Mouse (Mus musculus) layer of hippocampus, postnatal 14 days (tissue): ENCODE results near the gene Hus1. TPM values are rescaled to one million over a fixed set of nuclear protein-coding genes. Genes with fewer than 3 reads are reported as not detected.

ENCODE experiments used
- DNase-seq, 2 experiments: peaks; one replicate each; pipeline ENCODE4 v3.0.0; 2021 to 2022; ENCODE audit warnings: low spot score in 2 of 2, mixed read lengths in 1 of 2
- total RNA-seq, 2 experiments: library from RNA; stranded (reverse); gene quantifications; 2 replicates each; pipeline ENCODE4 v1.2.3; 2021

Gene Hus1
- total RNA-seq, 2 experiments from 2014 or later: 11.4 to 12.7 TPM

DNA sequence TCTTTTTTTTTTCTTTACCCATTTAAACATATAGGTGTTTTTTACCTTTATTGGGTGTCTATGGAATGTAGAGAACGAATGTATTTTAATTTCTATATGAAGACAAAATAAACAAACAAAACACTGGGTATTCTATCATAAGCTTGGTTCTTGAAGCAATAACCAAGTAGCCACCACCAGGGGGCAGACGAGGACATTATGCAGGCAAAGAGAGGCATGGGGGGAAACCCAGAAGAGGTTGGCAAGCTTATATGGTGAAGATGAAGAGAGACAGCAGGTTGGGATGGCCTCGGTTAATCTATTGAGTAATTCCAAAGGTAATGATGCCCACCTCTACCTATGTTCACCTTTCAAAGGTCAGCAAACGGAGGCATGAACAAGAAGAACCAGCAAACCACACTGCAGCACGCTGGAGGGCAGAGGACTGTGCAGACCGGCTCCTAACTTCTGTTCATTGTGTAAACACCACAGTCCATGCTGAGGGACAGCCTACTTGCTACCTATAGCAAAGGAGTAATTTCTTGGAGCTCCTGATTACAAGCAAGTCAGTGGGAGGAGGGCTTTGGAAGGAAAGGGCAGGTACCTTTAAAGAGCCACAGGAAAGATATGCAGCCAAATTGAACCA is 27.6 kb downstream of the Hus1 start:
- DNase-seq: peak; percentile 37 to 70

DNA sequence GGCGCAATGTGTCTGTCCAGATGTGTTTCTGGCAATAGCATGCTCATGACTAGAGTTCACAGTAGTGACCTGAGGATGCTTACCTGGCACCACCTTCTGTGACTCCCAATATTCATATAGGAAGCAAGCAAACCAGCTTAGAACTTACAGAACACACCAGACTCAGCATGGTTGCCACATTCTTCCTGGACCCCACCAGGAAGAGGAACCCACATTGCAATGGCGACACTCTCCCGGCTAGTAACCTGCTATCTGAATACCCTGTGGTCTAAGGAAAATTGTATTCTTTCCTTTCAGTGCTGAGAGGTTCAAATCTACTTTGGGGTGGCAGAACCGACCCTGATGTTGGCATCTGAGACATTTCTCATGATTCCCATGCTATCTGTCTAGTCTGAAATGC is 32.8 kb downstream of the Hus1 start:
- no peak for DNase-seq

DNA sequence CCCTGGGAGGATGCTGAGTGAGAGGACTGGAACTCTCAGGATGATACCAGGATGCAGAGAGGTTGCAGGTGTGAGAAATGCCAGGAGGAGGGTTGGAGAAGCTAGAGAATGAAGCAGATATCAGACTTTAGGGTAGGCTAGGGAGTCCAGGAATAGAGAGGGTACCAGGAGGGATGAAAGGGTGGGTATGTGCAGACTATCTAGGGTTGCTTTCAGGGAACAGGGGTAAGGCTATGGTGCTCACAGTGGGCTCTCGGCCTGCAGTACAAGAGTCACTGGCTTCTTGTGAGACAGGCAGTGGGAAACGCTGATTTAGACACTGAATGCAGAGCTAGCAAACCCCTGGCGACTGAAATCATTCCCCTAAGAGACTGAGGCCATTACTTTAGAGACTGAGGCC is 37.8 kb downstream of the Hus1 start, which contains the start of gene Pkd1l1:
Gene Pkd1l1 (minus strand): TSS at position 101 of the 400 bp plus-strand sequence.
- DNase-seq: no peak

DNA sequence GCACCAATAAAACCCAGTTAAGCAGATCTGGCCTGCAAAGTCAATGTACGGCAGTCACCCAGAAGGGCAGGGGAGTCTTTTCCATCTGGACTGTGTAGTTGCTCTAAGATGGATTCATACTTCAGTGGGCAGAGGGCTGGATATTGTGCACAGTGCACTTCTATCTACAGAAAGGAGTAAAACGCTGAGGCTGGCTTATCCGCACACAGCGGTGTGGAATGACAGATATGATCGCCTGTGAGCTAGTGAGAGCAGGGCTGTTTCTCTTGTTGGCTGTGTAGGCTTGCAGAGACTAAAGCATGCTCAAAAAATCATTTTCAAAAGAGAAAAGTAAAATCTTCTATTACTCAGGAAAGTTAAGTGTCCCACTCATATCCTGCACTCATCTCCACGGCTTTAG is 38.9 kb downstream of the Hus1 start:
- DNase-seq: no peak

DNA sequence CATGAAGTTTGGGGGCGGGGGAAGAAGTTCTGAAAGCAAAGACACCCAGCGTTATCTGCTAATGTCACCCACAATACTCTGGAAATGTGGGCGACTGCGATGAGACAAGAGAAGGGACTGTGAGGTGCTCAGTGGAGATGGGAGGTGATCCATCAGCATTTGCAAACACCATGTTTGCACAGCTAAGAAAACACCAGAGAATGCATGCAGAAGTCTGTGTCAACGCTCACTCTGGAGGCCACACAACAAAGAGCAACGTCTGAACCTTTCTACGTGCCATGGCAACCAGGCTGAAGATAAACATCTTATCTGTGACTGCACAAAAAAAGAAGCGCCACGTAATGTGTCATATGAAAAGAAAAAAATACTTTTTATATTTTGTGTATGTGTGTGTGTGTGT is 40.5 kb downstream of the Hus1 start:
- no peak for DNase-seq

DNA sequence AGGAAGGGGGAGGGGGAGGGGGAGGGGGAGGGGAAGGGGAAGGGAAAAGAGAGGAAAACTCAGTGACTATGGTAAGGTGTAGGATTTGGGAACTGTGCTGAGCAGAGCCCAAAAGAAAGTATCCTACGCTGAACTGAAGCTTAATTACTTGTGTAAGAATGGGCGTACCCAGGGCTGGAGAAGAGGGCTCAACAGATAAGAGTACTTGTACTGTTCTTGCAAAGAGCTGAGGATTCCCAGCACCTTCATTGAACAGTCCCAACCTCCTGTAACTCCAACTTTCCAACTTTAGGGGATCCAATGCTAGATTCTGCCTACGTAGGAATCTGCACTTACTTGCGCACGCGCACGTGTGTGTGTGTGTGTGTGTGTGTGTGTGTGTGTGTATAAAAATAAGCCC is 42.9 kb downstream of the Hus1 start:
- DNase-seq: no peak

DNA sequence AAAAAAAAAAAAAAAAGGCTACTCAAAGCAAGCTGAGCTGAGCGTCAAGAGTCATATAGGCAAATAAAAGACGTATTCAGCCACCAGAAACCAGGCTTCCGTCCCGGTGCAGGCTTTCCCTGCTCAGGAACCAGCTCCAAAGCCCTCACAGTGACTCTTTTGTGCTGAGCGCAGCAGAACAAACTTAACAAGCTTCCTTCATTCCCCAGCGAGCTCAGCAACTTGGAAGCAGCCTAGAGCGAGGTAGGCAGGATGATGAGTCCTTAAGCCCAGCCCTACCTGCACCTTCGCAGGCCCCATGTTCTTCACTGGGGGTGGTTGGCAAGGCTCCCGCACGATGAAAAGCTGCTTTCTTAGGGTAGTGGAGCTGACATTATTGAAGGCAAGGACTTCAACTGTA is 52.4 kb downstream of the Hus1 start:
- DNase-seq: peak; percentile 50 to 64

DNA sequence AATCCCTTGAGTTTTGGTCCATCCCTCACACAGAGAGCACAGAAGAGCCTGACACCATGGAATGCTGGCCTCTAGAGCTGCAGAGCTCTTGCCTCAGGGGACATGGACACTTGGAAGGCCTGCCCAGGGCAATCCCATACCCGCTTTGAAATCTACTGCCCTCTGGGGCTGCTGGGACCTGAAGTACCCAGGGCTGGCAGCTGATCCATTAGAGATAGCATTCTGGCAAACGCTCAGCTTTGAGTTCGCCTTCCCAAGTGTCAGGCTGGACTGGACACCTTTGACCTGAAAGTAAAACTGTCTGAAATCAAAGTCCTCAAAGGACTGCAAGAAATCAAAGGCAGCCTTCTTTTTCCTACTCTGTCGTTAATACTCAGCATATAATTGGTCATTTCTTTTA is 52.9 kb downstream of the Hus1 start:
- peak in 1 of 2 experiments; percentile 12 for DNase-seq

DNA sequence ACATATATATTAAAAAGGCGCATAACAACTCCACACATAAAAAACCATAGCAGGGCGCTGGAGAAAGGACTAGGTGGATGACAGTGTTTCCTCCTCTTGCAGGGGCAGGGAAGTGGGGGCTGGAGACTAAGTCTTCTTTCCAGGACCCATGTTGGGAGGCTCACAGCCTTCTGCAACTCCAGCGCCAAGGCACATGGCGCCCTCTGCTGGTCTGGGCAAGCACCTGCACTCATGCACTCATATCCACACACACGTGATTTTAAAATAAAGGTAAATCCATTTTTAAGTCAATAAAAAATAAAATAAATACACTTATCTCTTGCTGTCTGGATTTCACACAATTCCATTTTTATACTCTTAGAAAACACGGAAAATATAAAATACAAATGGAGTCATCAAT is 54.0 kb downstream of the Hus1 start:
- no peak for DNase-seq

DNA sequence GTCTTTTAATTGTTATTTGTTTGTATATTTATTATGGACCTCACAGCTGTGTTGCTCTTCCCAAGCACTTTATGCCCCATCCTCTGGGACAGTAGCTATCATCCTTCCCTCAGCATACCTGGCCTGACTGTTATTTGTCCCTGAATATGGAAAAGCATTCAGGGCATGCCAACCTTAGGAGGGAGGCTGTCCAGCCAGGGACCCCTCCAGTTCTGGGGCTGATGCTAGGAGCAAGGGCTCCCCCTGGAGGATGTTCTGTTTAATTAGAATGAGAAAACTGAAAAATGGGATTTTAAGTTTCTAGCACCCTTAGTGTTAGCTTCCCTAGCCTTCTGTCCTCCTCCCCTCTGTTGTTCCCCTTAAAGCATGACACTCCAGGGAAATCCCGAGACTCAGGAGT is 55.3 kb downstream of the Hus1 start:
- peak; percentile 28 to 55 for DNase-seq

DNA sequence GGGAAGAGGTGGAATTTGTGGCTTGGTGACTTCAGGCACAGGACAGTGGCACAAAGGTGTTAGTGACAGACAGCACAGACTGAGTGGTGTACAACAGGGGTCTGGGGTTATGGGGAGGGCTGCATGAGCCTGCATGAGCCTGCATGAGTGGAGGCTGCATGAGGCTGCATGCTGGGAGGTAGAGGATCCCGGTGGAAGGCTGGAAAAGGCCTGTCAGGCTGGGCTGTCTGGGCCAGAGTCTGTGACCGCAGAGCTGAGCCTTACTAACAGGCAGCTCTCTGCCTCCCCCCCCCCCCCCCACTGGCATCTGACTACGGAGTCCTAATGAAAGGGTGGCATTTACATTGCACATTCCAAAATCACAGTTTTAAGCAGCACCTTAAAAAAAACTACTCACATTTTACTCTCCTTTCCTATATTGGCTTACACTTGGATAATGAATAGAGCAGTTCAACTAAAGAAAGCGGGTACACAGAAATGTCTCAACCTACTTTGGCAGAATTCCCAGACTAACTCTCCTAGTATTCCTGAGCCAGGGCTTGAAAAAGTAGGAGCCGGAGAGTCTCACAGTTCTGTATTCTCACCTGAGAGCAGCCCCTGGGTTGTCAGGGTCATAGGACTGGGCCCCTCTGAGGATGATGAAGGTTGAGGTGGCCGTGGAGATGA is 61.1 kb downstream of the Hus1 start:
- DNase-seq: peak in 1 of 2 experiments; percentile 28

DNA sequence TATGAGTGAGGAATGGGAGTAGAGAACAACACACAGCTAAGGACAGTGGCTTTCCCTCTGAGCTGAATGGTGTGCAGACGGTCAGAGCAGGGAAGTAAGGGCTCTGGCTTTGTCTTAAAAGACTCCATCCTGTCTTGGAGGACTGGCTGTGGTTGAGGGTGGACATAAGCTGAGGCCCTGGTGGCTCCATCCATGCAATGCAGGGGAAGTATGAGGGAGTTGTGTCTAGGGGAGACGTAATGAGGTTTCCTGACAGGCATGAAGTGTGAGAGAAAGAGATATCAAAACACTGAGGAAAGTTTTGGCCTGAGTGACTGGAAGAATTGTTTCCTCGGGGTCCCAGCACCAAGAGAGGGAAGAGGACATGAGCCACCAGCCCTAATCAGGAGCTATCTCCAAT is 62.1 kb downstream of the Hus1 start:
- DNase-seq: no peak

DNA sequence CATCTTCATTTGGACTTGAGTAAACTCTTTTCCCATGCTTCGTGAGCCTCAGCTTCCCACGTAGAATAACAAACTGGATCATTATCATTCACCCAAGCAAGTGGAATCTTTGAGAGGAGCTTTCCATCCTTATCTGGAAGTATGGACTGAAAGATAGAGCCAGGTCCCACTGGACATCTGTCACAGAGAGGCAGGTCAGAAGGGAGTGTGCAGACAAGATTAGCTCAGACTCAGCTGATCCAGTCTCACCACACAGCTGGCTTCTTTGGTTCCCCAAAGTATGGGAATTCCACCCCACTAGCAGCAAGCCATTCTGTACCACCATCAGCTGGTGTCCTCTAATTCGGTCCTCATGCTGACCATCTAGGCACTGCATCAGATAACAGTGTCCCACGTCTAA is 66.9 kb downstream of the Hus1 start:
- DNase-seq: no peak

Other genes starting within 250 kb of the Hus1 start
- gene Pkd1l1, start 37.9 kb downstream of the Hus1 start, total RNA-seq: under 1 TPM; 0.16 to 0.24 TPM
- gene Gm11992, start 37.4 kb upstream of the Hus1 start, total RNA-seq: 1 to 10 TPM; 1.4 to 2.0 TPM
- under 1 TPM; 0.43 to 0.55 TPM for gene Sun3, start 37.8 kb upstream of the Hus1 start, total RNA-seq
- 1 to 10 TPM; 1.5 to 2.3 TPM for gene Upp1, start 106.9 kb upstream of the Hus1 start, total RNA-seq
- under 1 TPM; 0.07 to 0.09 TPM for gene Abca13, start 180.8 kb upstream of the Hus1 start, total RNA-seq